Mouse (Mus musculus) left cerebral cortex, postnatal 25 days (tissue): ENCODE data around the gene S100a5. TPM values are rescaled to one million over a fixed set of nuclear protein-coding genes. Genes with fewer than 3 reads are reported as not detected.

Source experiments
- DNase-seq, 2 experiments: peaks; one replicate each; pipeline ENCODE4 v3.0.0; 2022; ENCODE audit warnings: low spot score in 2 of 2, mixed read lengths in 1 of 2
- intact Hi-C: fragments of 180-260 bp; cut with DNase I; formaldehyde crosslinking; loops from one replicate; pipeline ENCODE4 v1.15.1; 2025
- total RNA-seq, 2 experiments: library from RNA; stranded (reverse); gene quantifications; 2 replicates each; pipeline ENCODE4 v1.2.3; 2021

The S100a5 gene
- total RNA-seq, 2 experiments from 2014 or later, result not detected

DNA sequence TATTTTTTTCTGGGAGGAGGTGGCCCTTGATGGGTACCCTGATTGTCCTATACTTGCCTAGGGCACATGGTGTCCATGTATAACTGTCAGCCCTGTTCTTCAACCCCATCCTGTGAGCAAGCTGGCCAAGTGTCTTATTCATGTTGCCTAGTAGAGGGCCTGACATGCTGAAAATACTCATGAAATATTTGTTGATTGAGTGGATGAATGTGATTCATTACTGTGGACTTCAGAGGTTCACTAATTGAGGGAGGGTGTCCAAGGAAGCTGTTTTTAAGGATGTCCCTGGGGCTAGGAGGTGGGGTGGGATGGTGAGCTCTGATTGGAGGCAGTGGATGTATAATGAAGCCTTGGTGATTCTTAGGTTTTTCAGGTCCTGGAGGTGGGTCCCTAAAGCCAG is 45.4 kb downstream of the S100a5 start, which contains the start of gene S100a7a:
S100a7a (plus strand) TSS at position 301 of the 400 bp plus-strand sequence.
- DNase-seq, result no peak
- intact Hi-C loops, result loop anchor here (1.0 to 10.0 kb wide), 4 partner anchors 39 to 239 kb away; partner anchors contain the start of genes Chtop and Snapin

DNA sequence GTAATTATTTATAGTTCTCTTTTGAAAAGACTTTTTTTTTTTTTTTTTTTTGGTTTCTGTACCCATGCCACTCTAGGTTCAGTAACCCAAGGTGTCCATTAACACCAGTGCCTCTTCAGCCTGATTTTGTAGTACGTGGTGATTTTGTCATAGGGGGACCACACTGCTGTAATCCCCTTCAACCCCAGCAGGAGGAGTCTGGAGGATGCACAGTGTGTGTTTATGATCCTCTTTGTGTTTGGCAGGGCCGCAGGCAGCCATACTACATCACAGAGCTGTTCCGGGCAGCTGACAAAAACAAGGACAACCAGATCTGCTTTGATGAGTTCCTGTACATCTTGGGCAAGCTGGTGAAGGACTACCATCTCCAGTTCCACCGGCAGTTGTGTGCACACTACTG is 49.1 kb downstream of the S100a5 start:
- DNase-seq, result no peak
- intact Hi-C loops, result loop anchor here (10.0 kb wide), 1 partner anchor 243 kb away; no protein-coding TSS in a partner anchor

DNA sequence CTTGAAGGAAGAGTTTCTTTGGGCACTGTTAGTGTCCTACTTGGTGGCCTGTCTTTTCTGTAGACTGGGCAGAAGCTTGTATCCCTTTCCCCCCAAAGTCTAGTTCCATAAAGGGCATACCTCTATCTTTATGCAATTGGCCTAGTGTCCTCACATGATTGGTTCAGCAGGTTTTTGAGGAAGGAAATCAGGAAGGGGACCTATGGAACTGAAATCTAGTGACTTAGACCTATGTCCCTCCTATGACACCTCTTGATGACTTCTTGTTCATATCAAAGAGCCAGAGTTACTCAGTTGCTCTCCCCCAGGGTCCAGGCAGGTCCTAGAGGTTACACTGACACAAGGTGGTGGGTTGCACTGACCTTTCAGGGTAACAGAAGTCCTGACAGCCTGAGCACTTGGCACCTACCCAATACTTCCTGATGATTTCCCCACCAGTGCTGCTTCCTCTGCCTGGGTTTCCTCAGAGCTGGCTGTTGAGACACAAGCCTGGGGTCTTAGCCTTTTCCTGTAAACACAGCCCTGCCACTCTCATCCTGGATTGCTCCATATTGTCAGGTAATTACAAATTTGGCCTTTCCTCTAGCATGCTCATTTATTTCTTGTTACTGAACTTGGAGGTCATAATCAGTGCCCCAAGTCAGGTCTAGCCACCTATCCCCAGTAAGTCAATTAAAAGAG is 51.2 kb downstream of the S100a5 start:
- intact Hi-C loops, result loop anchor here (10.0 kb wide), 1 partner anchor 245 kb away; no protein-coding TSS in a partner anchor
- DNase-seq, result no peak

Other genes with a start within 250 kb of the S100a5 start
- 1 to 10 TPM; 7.2 to 8.1 TPM for gene Slc27a3, start 218.6 kb upstream of the S100a5 start, total RNA-seq
- gene Ints3, start 174.9 kb upstream of the S100a5 start, total RNA-seq, result 10 to 100 TPM; 64.3 to 70.2 TPM
- 1 to 10 TPM; 3.0 to 3.1 TPM for gene Npr1, start 142.7 kb upstream of the S100a5 start, total RNA-seq
- 10 to 100 TPM; 81.2 to 84.6 TPM for gene Ilf2, start 132.4 kb upstream of the S100a5 start, total RNA-seq
- 10 to 100 TPM; 46.6 to 52.8 TPM for gene Snapin, start 117.5 kb upstream of the S100a5 start, total RNA-seq
- 100 to 1,000 TPM; 177 to 179 TPM for gene Chtop, start 99.0 kb upstream of the S100a5 start, total RNA-seq
- 100 to 1,000 TPM; 113 to 116 TPM for gene S100a1, start 94.1 kb upstream of the S100a5 start, total RNA-seq
- 10 to 100 TPM; 17.0 to 21.1 TPM for gene S100a13, start 94.1 kb upstream of the S100a5 start, total RNA-seq
- gene S100a14, start 81.7 kb upstream of the S100a5 start, total RNA-seq, result under 1 TPM; 0.50 to 0.71 TPM
- gene S100a16, start 71.3 kb upstream of the S100a5 start, total RNA-seq, result 10 to 100 TPM; 73.7 to 82.8 TPM
- gene S100a3, start 47.9 kb upstream of the S100a5 start, total RNA-seq, result 1 to 10 TPM; 1.1 to 1.4 TPM
- not detected for gene S100a2, start 18.3 kb upstream of the S100a5 start, total RNA-seq
- gene Gm42674, start 6.6 kb upstream of the S100a5 start, total RNA-seq, result not detected
- gene S100a4, start 4.8 kb upstream of the S100a5 start, total RNA-seq, result 1 to 10 TPM; 3.6 to 7.5 TPM
- 10 to 100 TPM; 24.6 to 31.1 TPM for gene S100a6, start 4.4 kb downstream of the S100a5 start, total RNA-seq
- under 1 TPM; 0.69 to 0.94 TPM for gene S100a7a, start 45.5 kb downstream of the S100a5 start, total RNA-seq
- not detected for gene S100a8, start 60.5 kb downstream of the S100a5 start, total RNA-seq
- not detected for gene S100a9, start 87.2 kb downstream of the S100a5 start, total RNA-seq
- not detected for gene Pglyrp4, start 118.4 kb downstream of the S100a5 start, total RNA-seq
- not detected for gene Gm5849, start 169.4 kb downstream of the S100a5 start, total RNA-seq